Mouse (Mus musculus): ENCODE results near the gene Capn7. TPM values are rescaled to one million over a fixed set of nuclear protein-coding genes. Genes with fewer than 3 reads are reported as not detected.

Capn7 gene
- polyA plus RNA-seq, 1 experiment from 2014 or later = 31.1 TPM

- no peak for DNase-seq (ENCODE audit: low spot score)
- H3K4me1 ChIP-seq = peaks cover 70% of the 10 kb centered on the region
- WGBS = 69% methylated on average over 6 of the region's 6 CpGs
Measured at GRCm38 (mm10) chr14:31413475-31414086, 77.1 kb downstream of the Capn7 start.

GRCm38 (mm10) chr14:31414235-31414966 is 78.0 kb downstream of the Capn7 start:
- H3K27ac ChIP-seq = peak overlapping the region; percentile 22; the same call in 1 of the 2 replicates
- H3K4me3 ChIP-seq = no peak overlapping the region
- DNase-seq (ENCODE audit: low spot score) = no peak
- H3K36me3 ChIP-seq = peaks cover 50% of the 10 kb centered on the region
- no peaks in the 10 kb centered on the region for H3K27me3 ChIP-seq (ENCODE audit: low read depth, poor library complexity, severe bottlenecking)
- no peaks in the 10 kb centered on the region for H3K9me3 ChIP-seq (replicated peaks)
- WGBS = 64% methylated on average over 10 of the region's 10 CpGs
- peaks cover 62% of the 10 kb centered on the region for H3K4me1 ChIP-seq

More at GRCm38 (mm10) chr14:31413475-31414086, 77.1 kb downstream of the Capn7 start:
- no peak overlapping the region for H3K4me3 ChIP-seq
- H3K27me3 ChIP-seq (ENCODE audit: low read depth, poor library complexity, severe bottlenecking) = no peaks in the 10 kb centered on the region
- no peaks in the 10 kb centered on the region for H3K9me3 ChIP-seq (replicated peaks)
- peak overlapping the region; percentile 22 for H3K27ac ChIP-seq
- H3K36me3 ChIP-seq = peaks cover 58% of the 10 kb centered on the region

GRCm38 (mm10) chr14:31414967-31415376 is 78.5 kb downstream of the Capn7 start:
- no peak for DNase-seq (ENCODE audit: low spot score)
- 65% methylated on average over 7 of the region's 7 CpGs for WGBS
- no peak overlapping the region for H3K4me3 ChIP-seq
- peaks cover 59% of the 10 kb centered on the region for H3K4me1 ChIP-seq
- no peaks in the 10 kb centered on the region for H3K9me3 ChIP-seq (replicated peaks)
- no peaks in the 10 kb centered on the region for H3K27me3 ChIP-seq (ENCODE audit: low read depth, poor library complexity, severe bottlenecking)
- peaks cover 45% of the 10 kb centered on the region for H3K36me3 ChIP-seq
- H3K27ac ChIP-seq = no peak overlapping the region

- DNase-seq (ENCODE audit: low spot score) = no peak
- no peak overlapping the region for H3K4me3 ChIP-seq
- H3K27ac ChIP-seq = no peak overlapping the region
- H3K36me3 ChIP-seq = peaks cover 43% of the 10 kb centered on the region
- WGBS = 83% methylated on average over 3 of the region's 3 CpGs
- no peaks in the 10 kb centered on the region for H3K9me3 ChIP-seq (replicated peaks)
- H3K4me1 ChIP-seq = peaks cover 56% of the 10 kb centered on the region
- no peaks in the 10 kb centered on the region for H3K27me3 ChIP-seq (ENCODE audit: low read depth, poor library complexity, severe bottlenecking)
Measured at GRCm38 (mm10) chr14:31416411-31416810, 80.0 kb downstream of the Capn7 start.

GRCm38 (mm10) chr14:31416835-31417549 is 80.6 kb downstream of the Capn7 start:
- no peaks in the 10 kb centered on the region for H3K9me3 ChIP-seq (replicated peaks)
- H3K27ac ChIP-seq = no peak overlapping the region
- 76% methylated on average over 16 of the region's 16 CpGs for WGBS
- H3K27me3 ChIP-seq (ENCODE audit: low read depth, poor library complexity, severe bottlenecking) = no peaks in the 10 kb centered on the region
- peaks cover 44% of the 10 kb centered on the region for H3K36me3 ChIP-seq
- no peak overlapping the region for H3K4me3 ChIP-seq
- no peak for DNase-seq (ENCODE audit: low spot score)
- peaks cover 55% of the 10 kb centered on the region for H3K4me1 ChIP-seq

GRCm38 (mm10) chr14:31419279-31419678 is 82.8 kb downstream of the Capn7 start:
- DNase-seq (ENCODE audit: low spot score) = no peak
- no peak overlapping the region for H3K4me3 ChIP-seq
- H3K27me3 ChIP-seq (ENCODE audit: low read depth, poor library complexity, severe bottlenecking) = no peaks in the 10 kb centered on the region
- no peak overlapping the region for H3K27ac ChIP-seq
- peaks cover 37% of the 10 kb centered on the region for H3K4me1 ChIP-seq
- peaks cover 57% of the 10 kb centered on the region for H3K36me3 ChIP-seq
- WGBS = 61% methylated on average over 4 of the region's 4 CpGs
- H3K9me3 ChIP-seq (replicated peaks) = no peaks in the 10 kb centered on the region

GRCm38 (mm10) chr14:31420135-31420534 is 83.7 kb downstream of the Capn7 start:
- H3K4me1 ChIP-seq = peaks cover 29% of the 10 kb centered on the region
- H3K9me3 ChIP-seq (replicated peaks) = no peaks in the 10 kb centered on the region
- H3K27ac ChIP-seq = no peak overlapping the region
- peaks cover 63% of the 10 kb centered on the region for H3K36me3 ChIP-seq
- WGBS = 95% methylated on average over 8 of the region's 8 CpGs
- no peak for DNase-seq (ENCODE audit: low spot score)
- H3K4me3 ChIP-seq = no peak overlapping the region
- H3K27me3 ChIP-seq (ENCODE audit: low read depth, poor library complexity, severe bottlenecking) = no peaks in the 10 kb centered on the region

GRCm38 (mm10) chr14:31420562-31420961 is 84.1 kb downstream of the Capn7 start:
- Histone ChIP-seq H3K9me3 (replicated peaks) (no peaks in the 10 kb centered on the region), H3K36me3 (peaks cover 66% of the 10 kb centered on the region), H3K4me3 (no peak overlapping the region), H3K27ac (no peak overlapping the region), H3K27me3 (ENCODE audit: low read depth, poor library complexity, severe bottlenecking) (no peaks in the 10 kb centered on the region), H3K4me1 (peaks cover 25% of the 10 kb centered on the region)
- 93% methylated on average over 7 of the region's 7 CpGs for WGBS
- no peak for DNase-seq (ENCODE audit: low spot score)

GRCm38 (mm10) chr14:31420985-31421384 is 84.5 kb downstream of the Capn7 start:
- 83% methylated on average over 7 of the region's 7 CpGs for WGBS
- Histone ChIP-seq H3K9me3 (replicated peaks) (no peaks in the 10 kb centered on the region), H3K27ac (no peak overlapping the region), H3K4me3 (no peak overlapping the region), H3K27me3 (ENCODE audit: low read depth, poor library complexity, severe bottlenecking) (no peaks in the 10 kb centered on the region), H3K4me1 (peaks cover 24% of the 10 kb centered on the region), H3K36me3 (peaks cover 69% of the 10 kb centered on the region)
- no peak for DNase-seq (ENCODE audit: low spot score)

Other genes with a start within 250 kb of the Capn7 start
- 54.2 and 65.3 TPM in 2 replicates for gene Smim4, start 207.7 kb upstream of the Capn7 start, polyA plus RNA-seq (2016; fragmentation: Nextera tagmentation; extraction: Ambion mirVana)
- gene Nt5dc2, start 205.6 kb upstream of the Capn7 start, polyA plus RNA-seq (2016; fragmentation: Nextera tagmentation; extraction: Ambion mirVana) = 638 and 656 TPM in 2 replicates
- 14.2 and 14.5 TPM in 2 replicates for gene Stab1, start 168.0 kb upstream of the Capn7 start, polyA plus RNA-seq (2016; fragmentation: Nextera tagmentation; extraction: Ambion mirVana)
- gene Tnnc1, start 128.3 kb upstream of the Capn7 start, polyA plus RNA-seq (2016; fragmentation: Nextera tagmentation; extraction: Ambion mirVana) = 2.7 and 3.8 TPM in 2 replicates
- gene Nisch, start 119.7 kb upstream of the Capn7 start, polyA plus RNA-seq (2016; fragmentation: Nextera tagmentation; extraction: Ambion mirVana) = 491 and 543 TPM in 2 replicates
- 0.51 and 0.73 TPM in 2 replicates for gene Sema3g, start 118.8 kb upstream of the Capn7 start, polyA plus RNA-seq (2016; fragmentation: Nextera tagmentation; extraction: Ambion mirVana)
- gene Phf7, start 85.3 kb upstream of the Capn7 start, polyA plus RNA-seq (2016; fragmentation: Nextera tagmentation; extraction: Ambion mirVana) = 11.3 and 11.7 TPM in 2 replicates
- 133 and 148 TPM in 2 replicates for gene Bap1, start 85.2 kb upstream of the Capn7 start, polyA plus RNA-seq (2016; fragmentation: Nextera tagmentation; extraction: Ambion mirVana)
- gene Dnah1, start 12.7 kb upstream of the Capn7 start, polyA plus RNA-seq (2016; fragmentation: Nextera tagmentation; extraction: Ambion mirVana) = 3.6 and 5.6 TPM in 2 replicates
- gene Sh3bp5, start 99.4 kb downstream of the Capn7 start, polyA plus RNA-seq (2016; fragmentation: Nextera tagmentation; extraction: Ambion mirVana) = 43.0 and 47.9 TPM in 2 replicates
- gene Eaf1, start 157.8 kb downstream of the Capn7 start, polyA plus RNA-seq (2016; fragmentation: Nextera tagmentation; extraction: Ambion mirVana) = 36.9 and 39.7 TPM in 2 replicates
- gene Mettl6, start 158.4 kb downstream of the Capn7 start, polyA plus RNA-seq (2016; fragmentation: Nextera tagmentation; extraction: Ambion mirVana) = 75.6 and 85.8 TPM in 2 replicates

Data from limb, embryonic 10.5 days (tissue).